Mouse (Mus musculus) neural tube, embryonic 12.5 days (tissue): ENCODE data around the gene Nudcd3. TPM values are rescaled to one million over a fixed set of nuclear protein-coding genes. Genes with fewer than 3 reads are reported as not detected.

Source experiments
- ATAC-seq: fragments of 200-750 bp; cut with Nextera tagmentation; 2 replicates; pipeline ENCODE4 v1.8.0; 2017; ENCODE audit warnings: low read depth, mild to moderate bottlenecking, moderate TSS enrichment, moderate library complexity; ENCODE audit not compliant: low FRiP score
- H3K27ac ChIP-seq: fragments of 300-500 bp; sonication (generic); 2 replicates; pipeline ENCODE4 v1.5.1; 2016
- H3K27me3 ChIP-seq: fragments of 300-500 bp; sonication (generic); replicated peaks from 2 replicates; pipeline ENCODE4 v1.6.1; 2016; ENCODE audit warnings: mild to moderate bottlenecking
- H3K36me3 ChIP-seq: fragments of 300-500 bp; sonication (generic); 2 replicates; pipeline ENCODE4 v1.6.1; 2016; ENCODE audit warnings: mild to moderate bottlenecking
- H3K4me1 ChIP-seq: fragments of 300-500 bp; sonication (generic); 2 replicates; pipeline ENCODE4 v1.6.1; 2016
- H3K4me2 ChIP-seq: fragments of 300-500 bp; sonication (generic); replicated peaks from 2 replicates; pipeline ENCODE4 v1.6.1; 2016; ENCODE audit warnings: mild to moderate bottlenecking
- H3K4me3 ChIP-seq: fragments of 300-500 bp; sonication (generic); 2 replicates; pipeline ENCODE4 v1.5.1; 2016
- H3K9ac ChIP-seq: fragments of 300-500 bp; sonication (generic); 2 replicates; pipeline ENCODE4 v1.6.1; 2016; ENCODE audit warnings: mild to moderate bottlenecking
- H3K9me3 ChIP-seq: fragments of 300-500 bp; sonication (generic); 2 replicates; pipeline ENCODE4 v1.6.1; 2016; ENCODE audit warnings: mild to moderate bottlenecking
- WGBS: fragments of 180-500 bp; shearing (Covaris S2); methylation state at CpG from one replicate; pipeline ENCODE4 v1.1.7; 2016; 5-methylcytosine and 5-hydroxymethylcytosine counted together
- polyA plus RNA-seq: library from polyadenylated mRNA; unstranded; fragments of >200 nt; fragmentation: Nextera tagmentation; extraction: Ambion mirVana; gene quantifications from 2 replicates; pipeline ENCODE4 v1.2.1, GENCODE M21; 2016

Nudcd3 gene
- polyA plus RNA-seq, 1 experiment from 2014 or later: 58.8 TPM

DNA sequence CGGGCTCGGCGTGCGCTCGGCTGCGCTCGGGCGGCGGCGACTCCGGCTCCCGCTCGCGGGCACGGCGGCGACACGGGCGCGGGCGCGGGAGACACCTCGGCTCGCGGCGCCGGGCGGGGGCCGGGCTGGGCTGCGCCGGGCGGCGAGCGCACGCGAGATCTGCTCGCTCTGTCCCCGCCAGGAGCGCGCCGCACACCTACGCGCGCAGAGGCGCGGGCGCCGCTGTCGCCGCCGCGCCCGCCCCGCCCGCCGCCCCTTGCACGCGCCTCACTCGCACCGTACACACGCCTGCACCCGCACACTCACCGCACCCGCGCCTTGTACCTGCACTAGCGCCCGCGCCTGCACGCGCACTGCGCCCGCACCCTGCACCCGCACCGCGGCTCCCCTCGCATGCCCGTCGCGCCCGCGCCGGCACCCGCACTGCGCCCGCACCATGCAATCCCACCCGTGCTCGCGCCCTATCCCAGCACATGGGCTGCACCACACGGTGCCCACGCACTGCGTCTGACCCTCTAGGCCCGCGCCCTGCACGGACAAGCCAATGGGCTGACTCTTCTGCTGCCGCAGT lies 134.6 kb downstream of the Nudcd3 start:
- H3K4me2 ChIP-seq: peak overlapping the region; percentile 70
- H3K4me1 ChIP-seq: peaks cover 14% of the 10 kb centered on the region
- H3K36me3 ChIP-seq: no peaks in the 10 kb centered on the region
- peak overlapping the region; percentile 69 for H3K9ac ChIP-seq
- H3K9me3 ChIP-seq: no peaks in the 10 kb centered on the region
- H3K4me3 ChIP-seq: peak overlapping the region; percentile 51
- H3K27ac ChIP-seq: no peak overlapping the region
- H3K27me3 ChIP-seq: peaks cover 79% of the 10 kb centered on the region
- whole genome bisulfite sequencing: under 1% methylated on average over 67 of the region's 95 CpGs
- ATAC-seq: peak; percentile 76

DNA sequence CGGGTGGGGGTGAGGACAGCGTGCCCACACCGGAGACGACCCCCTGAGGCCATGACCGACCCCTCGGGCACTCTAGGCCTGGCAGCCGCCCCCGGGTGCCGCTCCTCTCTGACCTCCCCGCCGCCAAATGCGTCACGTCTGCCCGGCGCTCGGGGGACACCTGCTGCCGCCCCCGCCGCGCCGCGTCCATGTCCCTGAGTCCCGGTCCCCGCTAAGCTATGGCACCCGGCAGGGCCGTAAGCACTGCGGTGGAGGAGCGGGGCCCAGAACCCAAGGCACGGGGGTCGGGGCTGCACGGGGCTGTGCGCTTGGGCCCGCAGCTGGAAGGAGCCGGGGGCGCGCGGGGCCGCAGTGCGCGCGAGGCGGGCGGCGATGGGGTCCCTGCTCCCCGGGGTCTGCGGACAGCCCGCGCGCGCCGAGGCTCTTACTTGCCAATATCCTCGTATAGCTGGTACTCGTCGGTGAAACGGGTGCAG lies 135.1 kb downstream of the Nudcd3 start:
- no peaks in the 10 kb centered on the region for H3K36me3 ChIP-seq
- no peaks in the 10 kb centered on the region for H3K9me3 ChIP-seq
- H3K27me3 ChIP-seq: peaks cover 78% of the 10 kb centered on the region
- H3K4me1 ChIP-seq: peaks cover 14% of the 10 kb centered on the region
- H3K9ac ChIP-seq: peak overlapping the region; percentile 69
- WGBS: under 1% methylated on average over 55 of the region's 55 CpGs
- H3K27ac ChIP-seq: no peak overlapping the region
- peak overlapping the region; percentile 70 for H3K4me2 ChIP-seq
- peak; percentile 45 for ATAC-seq
- H3K4me3 ChIP-seq: peak overlapping the region; percentile 51

GRCm38 (mm10) chr11:6064215-6065045 lies 135.8 kb downstream of the Nudcd3 start:
- ATAC-seq: no peak
- Histone ChIP-seq H3K27ac (no peak overlapping the region), H3K4me3 (peak overlapping the region; percentile 51), H3K4me2 (peak overlapping the region; percentile 70), H3K9me3 (no peaks in the 10 kb centered on the region), H3K36me3 (no peaks in the 10 kb centered on the region), H3K9ac (peak overlapping the region; percentile 69), H3K4me1 (peaks cover 14% of the 10 kb centered on the region), H3K27me3 (peaks cover 77% of the 10 kb centered on the region)
- WGBS: 8% methylated on average over 30 of the region's 30 CpGs

GRCm38 (mm10) chr11:6063501-6064214 lies 136.6 kb downstream of the Nudcd3 start:
- Histone ChIP-seq H3K27me3 (peaks cover 71% of the 10 kb centered on the region), H3K4me2 (peak overlapping the region; percentile 70), H3K9me3 (no peaks in the 10 kb centered on the region), H3K27ac (no peak overlapping the region), H3K36me3 (no peaks in the 10 kb centered on the region), H3K9ac (no peak overlapping the region), H3K4me3 (peak overlapping the region; percentile 51), H3K4me1 (peaks cover 14% of the 10 kb centered on the region)
- WGBS: 55% methylated on average over 17 of the region's 17 CpGs
- no peak for ATAC-seq

DNA sequence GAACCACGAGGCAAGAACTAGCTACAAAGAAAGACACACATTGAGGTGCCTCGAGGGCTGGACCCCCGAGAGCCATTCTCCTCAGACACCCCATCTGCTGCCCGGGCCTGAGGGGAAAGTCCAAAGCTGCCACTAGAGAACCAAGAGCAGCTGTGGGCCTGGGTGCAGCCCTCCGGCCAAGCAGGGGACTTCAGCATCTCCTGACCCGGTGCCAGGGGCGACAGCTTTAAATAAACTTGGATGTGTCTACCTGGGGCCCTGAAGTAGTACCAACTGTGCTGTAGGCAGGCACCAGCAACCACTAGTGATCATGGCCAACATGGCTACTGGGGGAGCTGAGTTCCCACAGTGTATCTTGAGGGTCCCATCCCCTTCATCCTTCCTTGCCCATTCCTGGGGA lies 137.2 kb downstream of the Nudcd3 start:
- H3K36me3 ChIP-seq: no peaks in the 10 kb centered on the region
- H3K27me3 ChIP-seq: peaks cover 65% of the 10 kb centered on the region
- no peak overlapping the region for H3K4me3 ChIP-seq
- peaks cover 9% of the 10 kb centered on the region for H3K4me1 ChIP-seq
- H3K4me2 ChIP-seq: 0 out of 2 replicates have a peak overlapping the region, but pooled peaks have one; percentile 70
- H3K27ac ChIP-seq: no peak overlapping the region
- H3K9ac ChIP-seq: no peak overlapping the region
- WGBS: 86% methylated on average over 7 of the region's 7 CpGs
- ATAC-seq: no peak
- no peaks in the 10 kb centered on the region for H3K9me3 ChIP-seq

GRCm38 (mm10) chr11:6062329-6062728 lies 137.9 kb downstream of the Nudcd3 start:
- H3K9ac ChIP-seq: no peak overlapping the region
- peaks cover 58% of the 10 kb centered on the region for H3K27me3 ChIP-seq
- H3K4me3 ChIP-seq: no peak overlapping the region
- no peak overlapping the region for H3K27ac ChIP-seq
- peaks cover 7% of the 10 kb centered on the region; the same call in 1 of the 2 replicates for H3K4me1 ChIP-seq
- no peaks in the 10 kb centered on the region for H3K36me3 ChIP-seq
- H3K4me2 ChIP-seq: no peak overlapping the region
- WGBS: 93% methylated on average over 11 of the region's 11 CpGs
- no peak for ATAC-seq
- no peaks in the 10 kb centered on the region for H3K9me3 ChIP-seq

- 85% methylated on average over 5 of the region's 5 CpGs for WGBS
- Histone ChIP-seq H3K27ac (no peak overlapping the region), H3K4me2 (no peak overlapping the region), H3K36me3 (no peaks in the 10 kb centered on the region), H3K9me3 (no peaks in the 10 kb centered on the region), H3K4me3 (no peak overlapping the region), H3K9ac (no peak overlapping the region), H3K27me3 (peaks cover 54% of the 10 kb centered on the region), H3K4me1 (peaks cover 7% of the 10 kb centered on the region; the same call in 1 of the 2 replicates)
- ATAC-seq: no peak
Measured at GRCm38 (mm10) chr11:6061891-6062290, 138.3 kb downstream of the Nudcd3 start.

GRCm38 (mm10) chr11:6059162-6059561 lies 141.1 kb downstream of the Nudcd3 start:
- ATAC-seq: no peak
- Histone ChIP-seq H3K27ac (no peak overlapping the region), H3K4me1 (no peaks in the 10 kb centered on the region), H3K9me3 (no peaks in the 10 kb centered on the region), H3K27me3 (peaks cover 26% of the 10 kb centered on the region), H3K4me2 (no peak overlapping the region), H3K9ac (no peak overlapping the region), H3K36me3 (no peaks in the 10 kb centered on the region), H3K4me3 (no peak overlapping the region)
- 93% methylated on average over 10 of the region's 10 CpGs for WGBS

Other genes starting within 250 kb of the Nudcd3 start
- gene Ykt6, start 244.7 kb downstream of the Nudcd3 start, polyA plus RNA-seq: 59.0 and 62.1 TPM in 2 replicates
- gene Camk2b, start 134.1 kb downstream of the Nudcd3 start, polyA plus RNA-seq: 21.3 and 21.4 TPM in 2 replicates
- gene A730071L15Rik, start 386 bp downstream of the Nudcd3 start, polyA plus RNA-seq: 0.34 and 0.79 TPM in 2 replicates
- gene Npc1l1, start 29.7 kb upstream of the Nudcd3 start, polyA plus RNA-seq: not detected in 2 replicates
- gene Ddx56, start 67.4 kb upstream of the Nudcd3 start, polyA plus RNA-seq: 85.3 and 86.0 TPM in 2 replicates
- gene Tmed4, start 74.5 kb upstream of the Nudcd3 start, polyA plus RNA-seq: 145 and 150 TPM in 2 replicates
- 93.8 and 103 TPM in 2 replicates for gene Ogdh, start 91.2 kb upstream of the Nudcd3 start, polyA plus RNA-seq
- 23.9 and 24.1 TPM in 2 replicates for gene Zmiz2, start 188.7 kb upstream of the Nudcd3 start, polyA plus RNA-seq
- 4,309 and 4,532 TPM in 2 replicates for gene Ppia, start 215.0 kb upstream of the Nudcd3 start, polyA plus RNA-seq
- 580 and 625 TPM in 2 replicates for gene H2afv, start 244.0 kb upstream of the Nudcd3 start, polyA plus RNA-seq